Mouse (Mus musculus): ENCODE data around the gene Aff1.

DNA sequence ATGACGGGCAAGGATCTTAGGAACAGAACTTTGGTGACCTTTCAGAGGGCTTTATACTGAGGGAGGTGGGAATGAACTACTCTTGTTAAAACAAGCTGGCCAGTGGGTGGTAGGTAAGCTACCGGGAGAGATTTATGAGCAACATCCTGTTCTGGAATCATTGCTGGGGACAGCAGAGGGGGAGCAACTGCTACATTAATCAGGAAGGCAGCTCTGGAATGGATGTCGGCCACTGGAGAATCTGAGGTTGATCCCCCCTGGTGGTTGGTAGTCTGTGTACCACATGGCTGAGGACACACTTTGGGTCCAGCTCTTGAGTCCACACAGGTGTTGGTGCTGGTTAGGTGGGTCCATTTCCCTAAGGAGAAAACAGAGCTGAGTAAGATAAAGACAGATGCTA is 38.6 kb downstream of the Aff1 start:
- no peak; the same call in 1 of the 2 replicates for TF ChIP-seq CTCF (IDR thresholded peaks at IDR 0.05; ENCODE audit: low read depth)
- no peak for TF ChIP-seq EP300 (optimal IDR thresholded peaks at IDR 0.05)

Measured in stomach, postnatal 0 days (tissue).